In the genomic region with DNA sequence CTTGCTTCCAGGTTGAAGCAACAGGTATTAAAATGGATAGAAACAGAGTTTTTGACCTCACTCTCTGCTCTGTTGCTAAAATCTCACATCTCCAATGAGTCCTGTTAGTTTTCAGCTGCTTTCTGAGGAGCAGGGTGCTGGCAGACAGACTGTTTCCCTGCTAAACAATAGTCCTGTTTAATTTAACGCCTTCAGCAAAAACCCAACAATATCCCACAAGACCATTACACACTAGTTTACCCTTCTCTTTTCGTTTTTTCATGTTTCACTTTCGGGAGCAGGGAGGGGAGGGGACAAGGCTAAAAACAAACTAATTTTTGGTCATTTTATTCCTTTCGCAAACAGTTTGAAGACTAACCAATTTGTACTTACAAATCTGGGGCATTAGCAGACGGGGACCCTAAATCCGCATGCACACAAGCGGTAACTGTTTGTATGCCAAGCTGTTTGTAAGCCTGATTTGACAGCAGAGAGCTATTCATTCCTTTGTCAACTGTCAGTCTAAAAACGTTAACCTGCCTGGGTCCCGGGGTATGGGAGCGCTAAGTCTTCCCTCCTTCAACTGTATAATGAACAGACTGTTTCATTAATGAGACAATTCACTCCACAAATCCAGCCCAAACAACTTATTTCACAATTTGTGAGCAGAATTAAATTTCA, we compare ENCODE assay signal across 25 mouse cellular contexts. TPM values are rescaled to one million over a fixed set of nuclear protein-coding genes. Genes with fewer than 3 reads are reported as not detected.
DNase-seq lines count a peak whose midpoint lies in the region; ATAC-seq lines count a peak whose summit lies in the region.
"Had no signal": no experiment of that assay in that cellular context is flagged by ENCODE, and none has a peak within 500 bp of the region (broad histone marks: within the 10 kb centered on the region; RNA-seq: fewer than 3 reads in every experiment).

No protein-coding gene starts in this region.

- ATAC-seq in midbrain, embryonic 11.5 days (ENCODE audit: low FRiP score): peak; percentile 51; the same call in 1 of the 2 replicates
- no peak for ATAC-seq in midbrain, embryonic 15.5 days (replicated peaks)
- peak; percentile 93 for ATAC-seq in forebrain, embryonic 14.5 days
- ATAC-seq: lung, postnatal 0 days had no signal

- H3K9ac ChIP-seq in midbrain, embryonic 11.5 days (ENCODE audit: low read length): no peak overlapping the region
- H3K9ac ChIP-seq in midbrain, embryonic 15.5 days: no peak overlapping the region
- no peak overlapping the region for H3K9ac ChIP-seq in forebrain, embryonic 14.5 days (ENCODE audit: low read length)
- H3K9ac ChIP-seq: embryonic facial prominence, embryonic 15.5 days; heart, embryonic 15.5 days; hindbrain, embryonic 13.5 days; kidney, embryonic 15.5 days; liver, embryonic 15.5 days had no signal

- no peak overlapping the region; the same call in 1 of the 2 replicates for H3K4me2 ChIP-seq in midbrain, embryonic 11.5 days
- H3K4me2 ChIP-seq in midbrain, embryonic 15.5 days: no peak overlapping the region
- H3K4me2 ChIP-seq in forebrain, embryonic 14.5 days (ENCODE audit: low read length): peak overlapping the region; percentile 6; the same call in 1 of the 2 replicates
- H3K4me2 ChIP-seq: embryonic facial prominence, embryonic 15.5 days; heart, embryonic 15.5 days; hindbrain, embryonic 13.5 days; kidney, embryonic 15.5 days; liver, embryonic 15.5 days had no signal

- no peak for DNase-seq in midbrain, embryonic 11.5 days (ENCODE audit: low spot score, missing footprints)
- DNase-seq in thymus, postnatal 25 days: peak; percentile 33
- no peak for DNase-seq in thymus, postnatal 10 days (ENCODE audit: low spot score in 2 of 2)
- DNase-seq in forebrain, embryonic 14.5 days (ENCODE audit: low spot score): peak; percentile 92
- DNase-seq in layer of hippocampus, adult 8-10 months (ENCODE audit: low spot score in 2 of 2): no peak
- DNase-seq in cerebellum, postnatal 4 days (ENCODE audit: low spot score in 2 of 2): no peak
- DNase-seq: adrenal gland, adult 2 months; B cell, adult 2 months; cerebellum, adult 11-12 months; cerebellum, postnatal 10 days; gastrocnemius, postnatal 10 days; heart, postnatal 36 days; kidney, adult 11 months; kidney, postnatal 36 days; liver; thymus, adult 18-20 months had no signal

- peaks cover 4% of the 10 kb centered on the region for H3K27me3 ChIP-seq in midbrain, embryonic 11.5 days (ENCODE audit: control insufficient read depth, insufficient read depth, low read length)
- H3K27me3 ChIP-seq in midbrain, embryonic 15.5 days (replicated peaks): peaks cover 20% of the 10 kb centered on the region
- 0 out of 2 replicates have a peak, but pooled peaks cover 2% of the 10 kb centered on the region for H3K27me3 ChIP-seq in forebrain, embryonic 14.5 days (replicated peaks; ENCODE audit: control insufficient read depth, insufficient read depth, low read length)

- no peak overlapping the region for H3K4me3 ChIP-seq in midbrain, embryonic 11.5 days (ENCODE audit: low read depth, low read length)
- no peak overlapping the region for H3K4me3 ChIP-seq in midbrain, embryonic 15.5 days
- H3K4me3 ChIP-seq in forebrain, embryonic 14.5 days (ENCODE audit: low read depth, low read length): no peak overlapping the region
- H3K4me3 ChIP-seq: embryonic facial prominence, embryonic 15.5 days; heart, embryonic 15.5 days; hindbrain, embryonic 13.5 days; kidney, embryonic 15.5 days; liver, embryonic 15.5 days had no signal

- H3K9me3 ChIP-seq in midbrain, embryonic 11.5 days (ENCODE audit: control insufficient read depth, low read length): peaks cover 3% of the 10 kb centered on the region; the same call in 1 of the 2 replicates
- H3K9me3 ChIP-seq in midbrain, embryonic 15.5 days: no peaks in the 10 kb centered on the region
- H3K9me3 ChIP-seq in forebrain, embryonic 14.5 days (replicated peaks; ENCODE audit: control insufficient read depth, low read length): no peaks in the 10 kb centered on the region; the same call in 1 of the 2 replicates
- H3K9me3 ChIP-seq: embryonic facial prominence, embryonic 15.5 days; heart, embryonic 15.5 days; hindbrain, embryonic 13.5 days; kidney, embryonic 15.5 days; liver, embryonic 15.5 days had no signal

- peaks cover 10% of the 10 kb centered on the region for H3K4me1 ChIP-seq in midbrain, embryonic 11.5 days (ENCODE audit: control insufficient read depth, insufficient read depth, low read length)
- no peaks in the 10 kb centered on the region for H3K4me1 ChIP-seq in midbrain, embryonic 15.5 days
- peaks cover 24% of the 10 kb centered on the region for H3K4me1 ChIP-seq in forebrain, embryonic 14.5 days (ENCODE audit: control insufficient read depth, insufficient read depth, low read length)
- H3K4me1 ChIP-seq: embryonic facial prominence, embryonic 15.5 days; heart, embryonic 15.5 days; hindbrain, embryonic 13.5 days; kidney, embryonic 15.5 days; liver, embryonic 15.5 days had no signal

- no peak overlapping the region for H3K27ac ChIP-seq in midbrain, embryonic 11.5 days (ENCODE audit: low read depth, low read length)
- no peak overlapping the region for H3K27ac ChIP-seq in midbrain, embryonic 15.5 days
- no peak overlapping the region; the same call in 1 of the 2 replicates for H3K27ac ChIP-seq in forebrain, embryonic 14.5 days (ENCODE audit: low read depth, low read length)
- H3K27ac ChIP-seq: embryonic facial prominence, embryonic 15.5 days; heart, embryonic 15.5 days; hindbrain, embryonic 13.5 days; kidney, embryonic 15.5 days; liver, embryonic 15.5 days; macrophage had no signal

- WGBS in midbrain, embryonic 11.5 days: 26% methylated on average over 10 of the region's 10 CpGs
- 20% methylated on average over 10 of the region's 10 CpGs for WGBS in midbrain, embryonic 15.5 days
- WGBS in forebrain, embryonic 14.5 days: 5% methylated on average over 10 of the region's 10 CpGs

- H3K36me3 ChIP-seq in midbrain, embryonic 11.5 days (ENCODE audit: control insufficient read depth, insufficient read depth, low read length): no peaks in the 10 kb centered on the region
- H3K36me3 ChIP-seq in midbrain, embryonic 15.5 days (replicated peaks): no peaks in the 10 kb centered on the region
- H3K36me3 ChIP-seq in forebrain, embryonic 14.5 days (ENCODE audit: control insufficient read depth, insufficient read depth, low read length): no peaks in the 10 kb centered on the region
- H3K36me3 ChIP-seq: embryonic facial prominence, embryonic 15.5 days; heart, embryonic 15.5 days; hindbrain, embryonic 13.5 days; kidney, embryonic 15.5 days; liver, embryonic 15.5 days had no signal

RNA-seq across cellular contexts. Expression of gene 4932438H23Rik, which starts 10.0 kb away (rescaled TPM):
- 0.26 TPM in 1 of 2 replicates, not detected in the other for polyA plus RNA-seq in midbrain, embryonic 11.5 days (2014; fragmentation: Nextera tagmentation; extraction: Ambion mirVana)
- polyA plus RNA-seq in midbrain, embryonic 15.5 days (2015; fragmentation: Nextera tagmentation; extraction: Ambion mirVana): 0.72 and 1.3 TPM in 2 replicates
- polyA plus RNA-seq in forebrain, embryonic 14.5 days (2014; fragmentation: Nextera tagmentation; extraction: Ambion mirVana): 0.48 and 1.0 TPM in 2 replicates
- total RNA-seq in layer of hippocampus, adult 8-10 months (2022): 1 to 10 TPM; 1.1 to 2.8 (median 2.1) TPM
- total RNA-seq: MEL had no signal
- polyA plus RNA-seq: adrenal gland, adult 2 months; liver, embryonic 15.5 days had no signal

Comparison
In these comparisons a context has a peak if more than half of its experiments do, and no peak if none do; other contexts are left out.
1. DNase-seq: peak in thymus, postnatal 25 days (single experiment) and forebrain, embryonic 14.5 days (single experiment); none in midbrain, embryonic 11.5 days (single experiment), thymus, postnatal 10 days (0 of 2), layer of hippocampus, adult 8-10 months (0 of 2) and cerebellum, postnatal 4 days (0 of 2).